Mouse (Mus musculus) thymus, postnatal 4 days (tissue): ENCODE results near the gene Gm20388.

Experiments used
- DNase-seq: peaks from one replicate; pipeline ENCODE4 v3.0.0; 2021

Gm20388 gene

GRCm38 (mm10) chr8:124201706-124202105 lies 4291.1 kb downstream of the Gm20388 start:
- DNase-seq: no peak

DNA sequence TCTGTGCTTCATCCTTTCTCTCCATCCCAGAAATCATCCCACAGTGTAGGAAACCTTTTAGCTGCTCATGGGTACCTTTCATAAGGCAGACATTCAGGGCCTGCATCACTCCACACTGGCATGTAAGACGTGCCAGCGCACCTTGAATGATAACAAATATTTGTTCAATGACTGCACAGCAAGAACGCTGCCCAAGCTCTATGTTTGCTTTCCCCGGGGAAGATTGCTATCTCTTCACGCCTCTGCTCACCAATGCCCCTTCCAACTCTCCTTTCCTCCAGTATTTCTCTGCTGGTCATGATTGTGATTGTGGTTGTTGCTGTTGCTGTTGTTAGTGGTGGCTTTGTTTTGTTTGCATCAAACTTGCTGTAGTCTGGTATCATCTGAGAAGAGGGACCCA lies 4292.3 kb downstream of the Gm20388 start:
- DNase-seq: no peak

DNA sequence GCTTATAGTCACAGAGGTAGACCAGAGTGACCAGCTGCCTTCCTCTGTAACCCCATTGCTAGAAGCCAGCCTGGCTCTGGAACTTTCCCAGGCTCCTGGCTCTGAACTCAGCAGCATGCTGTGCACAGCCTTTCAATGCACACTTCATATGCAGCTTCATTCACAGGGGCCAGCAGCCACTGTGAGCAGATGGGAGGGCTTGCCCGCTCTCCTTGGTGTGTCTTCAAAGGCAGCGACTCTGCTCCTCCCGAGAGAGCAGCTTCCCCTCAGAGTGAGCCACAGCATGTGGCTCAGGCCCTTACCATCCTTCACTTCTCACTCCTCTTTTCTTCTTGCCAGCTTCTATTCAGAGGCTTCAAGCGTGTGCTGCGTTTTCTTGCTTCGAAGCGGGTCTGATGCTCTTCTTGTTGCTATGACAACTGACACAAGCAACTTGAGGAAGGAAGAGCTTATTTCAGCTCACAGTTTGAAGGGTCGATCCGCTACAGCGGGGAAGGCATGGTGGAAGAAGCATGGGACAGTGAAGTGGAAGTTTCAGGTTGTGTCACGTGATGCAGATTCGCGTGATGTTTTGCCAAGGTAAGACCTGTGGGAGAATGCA lies 4293.5 kb downstream of the Gm20388 start:
- no peak for DNase-seq

- DNase-seq: no peak
Observed at GRCm38 (mm10) chr8:124212148-124212547, 4301.5 kb downstream of the Gm20388 start.

DNA sequence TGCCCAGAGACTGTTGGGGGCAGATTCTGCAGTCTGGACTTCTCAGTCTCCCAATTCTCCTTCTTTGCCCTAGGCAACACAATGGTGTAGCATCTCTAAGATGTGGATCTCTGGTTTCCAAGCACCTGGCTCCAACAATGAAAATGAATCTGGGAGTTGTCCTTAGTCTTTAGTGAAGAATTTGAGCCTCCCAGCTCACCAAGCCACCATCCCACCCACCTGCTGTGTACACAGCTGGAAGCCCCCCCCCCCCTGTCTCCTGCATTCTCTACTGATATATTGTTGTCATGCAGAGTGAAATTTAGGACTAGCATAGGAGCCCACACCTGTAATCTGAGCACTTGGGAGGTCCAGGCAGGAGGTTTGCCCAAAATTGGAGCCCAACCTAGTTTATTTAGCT lies 4306.3 kb downstream of the Gm20388 start:
- no peak for DNase-seq

GRCm38 (mm10) chr8:124229883-124230282 lies 4319.2 kb downstream of the Gm20388 start:
- no peak for DNase-seq

DNA sequence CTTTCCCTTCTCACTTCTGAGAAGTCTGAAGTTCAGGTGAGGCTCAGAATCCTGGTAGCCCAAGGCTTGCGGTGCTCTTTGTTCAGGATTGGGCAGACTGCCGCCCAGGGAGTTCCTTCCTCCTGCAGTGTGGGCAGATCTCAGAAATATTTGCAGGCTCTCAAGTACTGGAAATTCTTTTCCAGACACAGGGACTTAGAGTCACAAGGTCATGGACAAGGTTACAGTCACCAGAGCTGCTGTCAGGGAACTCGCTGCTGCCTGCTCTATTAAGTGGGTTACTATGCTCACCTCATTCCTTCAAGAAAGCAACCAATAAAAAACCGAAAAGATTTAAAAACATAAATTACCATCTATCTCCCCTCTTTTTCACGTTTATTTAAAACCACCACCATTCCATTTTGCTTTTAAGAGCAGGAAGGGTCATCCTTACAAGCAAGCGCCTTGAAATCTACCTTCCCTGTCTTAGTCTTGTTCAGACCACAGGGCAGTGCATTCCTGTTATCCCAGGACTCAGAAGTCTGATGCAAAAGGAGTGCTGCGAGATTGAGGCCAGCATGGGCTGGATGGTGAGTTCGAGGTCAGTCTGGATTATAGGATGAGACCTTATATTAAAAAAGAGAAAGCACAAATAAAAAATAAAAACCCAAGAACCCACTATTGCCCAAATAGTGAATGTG lies 4320.0 kb downstream of the Gm20388 start:
- DNase-seq: no peak

DNA sequence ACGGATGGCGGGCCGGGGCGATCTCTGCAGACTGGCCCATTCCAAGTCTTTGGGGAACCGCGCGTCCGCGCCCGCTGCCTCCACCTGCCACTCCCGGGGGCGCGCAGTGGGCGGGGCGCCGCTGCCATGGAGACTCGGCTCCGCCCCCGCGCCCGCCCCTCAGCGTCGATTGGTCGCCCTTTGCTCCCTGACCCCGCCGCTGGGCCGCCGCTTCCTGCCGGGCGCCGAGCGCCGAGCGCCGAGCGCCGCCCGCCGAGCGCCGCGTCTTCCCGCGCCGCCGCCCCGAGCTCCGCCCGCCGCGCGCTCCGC lies 4320.5 kb downstream of the Gm20388 start, which contains the start of gene Galnt2:
Gene Galnt2 (plus strand): TSS at position 216 of the 309 bp plus-strand sequence.
- DNase-seq: peak; percentile 98

GRCm38 (mm10) chr8:124231485-124232279 lies 4321.0 kb downstream of the Gm20388 start:
- peak; percentile 86 for DNase-seq

- DNase-seq: no peak
Observed at GRCm38 (mm10) chr8:124232280-124232600, 4321.6 kb downstream of the Gm20388 start.

DNA sequence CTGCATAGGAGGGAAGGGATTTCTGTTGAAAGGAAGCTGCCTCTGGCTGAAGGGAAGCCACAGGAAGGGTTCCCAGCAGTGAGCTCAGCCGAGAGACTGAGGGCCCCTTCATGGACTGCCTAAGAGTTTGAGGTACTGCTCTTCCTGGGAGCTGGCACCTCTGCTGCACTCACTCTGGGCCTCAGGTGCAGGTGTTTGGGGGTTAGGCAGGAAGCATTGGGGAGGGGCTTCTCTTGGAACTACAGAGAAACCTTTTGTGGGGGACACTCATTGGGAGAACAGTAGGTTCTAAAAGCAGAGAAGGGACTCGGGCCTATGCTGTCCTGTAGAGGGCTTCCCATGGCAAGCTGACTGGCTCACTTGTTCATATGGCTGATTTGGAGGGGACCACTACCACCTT lies 4323.9 kb downstream of the Gm20388 start:
- peak; percentile 66 for DNase-seq

GRCm38 (mm10) chr8:124235536-124235935 lies 4324.9 kb downstream of the Gm20388 start:
- no peak for DNase-seq

- no peak for DNase-seq
Observed at GRCm38 (mm10) chr8:124239350-124239749, 4328.7 kb downstream of the Gm20388 start.

DNA sequence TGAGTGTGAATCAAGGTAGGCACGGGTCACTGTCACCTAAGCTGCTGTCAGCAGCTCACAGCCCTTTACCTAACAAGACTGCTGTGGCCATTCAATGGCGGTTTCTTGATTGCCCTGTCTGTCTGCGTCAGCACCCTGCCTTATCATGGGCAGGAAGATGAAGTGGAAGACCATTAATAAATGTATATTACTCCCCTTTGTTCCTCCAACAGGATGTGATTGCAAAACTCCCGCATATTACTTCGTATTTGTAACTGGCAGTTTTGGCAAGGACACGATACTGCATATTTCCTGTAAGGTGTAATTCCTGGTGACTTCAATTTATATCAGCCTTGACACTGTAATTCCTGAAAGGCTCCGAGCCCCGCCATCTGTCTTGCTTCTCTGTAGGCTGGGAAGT lies 4330.3 kb downstream of the Gm20388 start:
- no peak for DNase-seq

DNA sequence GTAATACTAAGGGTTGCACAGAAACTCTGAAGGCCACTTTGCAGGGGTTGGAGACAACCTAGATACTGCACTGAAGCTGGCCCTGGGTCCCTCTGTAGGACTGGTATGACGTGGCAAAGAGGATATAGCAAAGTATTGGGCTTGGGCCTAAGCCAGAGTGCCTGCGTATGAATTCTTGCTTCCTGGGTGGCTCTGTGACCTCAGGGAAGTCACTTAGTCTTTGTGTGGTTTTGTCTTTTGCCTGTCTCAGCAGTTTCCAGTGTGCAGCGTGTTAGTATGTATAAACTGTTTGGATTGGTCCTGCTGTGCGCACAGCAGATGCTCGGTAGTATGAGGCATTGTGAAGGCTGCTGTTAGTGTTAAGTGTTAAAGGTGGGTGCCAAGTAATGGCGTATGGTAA lies 4331.6 kb downstream of the Gm20388 start:
- no peak for DNase-seq

DNA sequence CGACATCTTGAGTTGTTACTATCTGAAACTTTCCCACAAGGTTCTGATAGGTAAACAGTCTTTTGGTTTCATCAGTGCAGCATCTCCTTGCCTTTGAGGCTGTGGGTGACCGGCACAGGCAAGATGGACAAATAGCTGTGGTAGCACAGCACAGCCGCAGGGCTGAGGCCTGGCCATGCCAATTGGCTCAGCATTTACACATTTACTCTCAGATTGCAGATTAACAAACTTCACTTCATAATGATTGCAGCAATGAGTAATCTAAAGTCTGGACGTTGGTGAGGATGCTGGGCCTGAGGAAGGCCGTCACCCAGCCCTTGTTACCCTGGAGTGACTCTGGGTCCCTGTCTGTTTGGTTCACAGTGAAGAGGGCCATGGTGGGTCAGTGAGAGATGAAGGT lies 4332.3 kb downstream of the Gm20388 start:
- no peak for DNase-seq

DNA sequence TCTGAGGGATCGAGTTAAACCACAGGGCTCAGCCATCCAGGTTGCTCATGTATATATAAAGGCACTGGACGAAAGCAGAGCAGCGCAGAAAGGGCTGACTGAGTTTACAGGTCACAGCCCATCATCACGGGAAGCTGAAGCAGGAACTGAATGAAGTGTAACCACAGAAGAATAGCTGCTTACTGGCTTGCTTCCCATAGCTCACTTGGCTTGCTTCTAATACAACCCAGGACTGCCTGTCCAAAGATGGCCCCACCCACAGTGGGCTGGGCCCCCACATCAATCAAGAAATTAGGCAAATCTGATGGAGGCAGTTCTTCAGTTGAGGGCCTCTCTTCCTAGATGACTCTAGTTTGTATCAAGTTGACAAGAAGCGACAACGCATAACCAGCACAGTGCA lies 4336.9 kb downstream of the Gm20388 start:
- no peak for DNase-seq

DNA sequence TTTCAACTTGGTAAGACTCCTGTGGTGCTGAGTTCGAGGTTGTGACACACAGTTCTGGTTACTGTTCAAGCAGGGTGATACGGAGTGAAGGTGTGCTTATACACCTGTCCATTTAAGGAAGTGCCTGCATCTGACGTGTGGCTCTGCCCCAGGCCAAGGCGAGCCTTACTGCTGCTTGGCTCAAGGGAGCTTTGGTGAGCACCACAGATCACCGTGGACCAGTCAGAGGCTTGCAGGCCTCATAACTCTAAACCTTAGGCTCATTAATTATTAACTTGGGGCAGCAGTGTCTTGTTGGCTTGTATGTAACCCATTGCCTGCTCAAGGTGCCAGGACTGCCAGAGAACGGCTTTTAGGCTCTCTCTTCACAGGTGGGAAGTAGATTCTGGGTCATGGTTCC lies 4338.0 kb downstream of the Gm20388 start:
- DNase-seq: no peak

DNA sequence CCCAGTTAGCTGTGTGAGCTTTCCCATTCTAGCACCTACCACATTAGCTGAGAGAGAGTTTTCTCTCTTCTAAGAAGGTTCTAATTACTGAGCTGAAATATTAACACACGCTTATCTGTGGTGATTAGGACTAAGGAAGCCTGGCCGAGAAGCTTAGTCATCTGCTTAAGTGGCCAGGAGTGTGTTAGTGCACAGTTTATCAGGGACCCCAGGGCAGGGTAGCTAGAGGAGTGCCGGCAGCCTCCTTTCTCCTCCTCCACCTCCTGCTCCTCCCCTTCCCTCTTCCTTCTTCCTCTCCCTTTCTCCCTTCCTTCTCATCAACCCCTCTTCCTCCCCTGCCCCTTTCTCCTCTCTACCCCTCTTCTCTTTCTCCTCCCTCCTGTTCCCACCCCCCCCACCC lies 4339.6 kb downstream of the Gm20388 start:
- no peak for DNase-seq

GRCm38 (mm10) chr8:124250785-124251184 lies 4340.1 kb downstream of the Gm20388 start:
- DNase-seq: no peak

- no peak for DNase-seq
Observed at GRCm38 (mm10) chr8:124252533-124252950, 4341.9 kb downstream of the Gm20388 start.

DNA sequence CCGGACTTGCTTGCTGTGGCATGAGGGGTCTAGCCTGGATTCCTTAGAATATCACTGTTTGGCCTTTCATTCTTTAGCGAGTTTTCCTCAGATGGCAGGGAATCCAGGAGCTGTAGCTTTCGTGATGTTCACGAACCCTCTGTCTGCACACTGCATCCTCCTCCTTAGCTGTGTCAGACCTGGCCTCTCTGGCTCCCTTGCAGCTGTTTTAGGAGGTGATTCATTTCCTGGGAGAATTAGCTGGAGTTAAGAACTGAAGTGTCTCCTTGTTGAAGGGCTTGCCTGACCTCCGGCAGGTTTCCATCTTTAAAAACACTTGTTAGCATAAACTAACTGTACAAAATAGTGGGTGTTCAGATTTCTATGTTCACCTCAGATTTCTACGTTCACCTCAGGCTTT lies 4343.3 kb downstream of the Gm20388 start:
- DNase-seq: no peak

DNA sequence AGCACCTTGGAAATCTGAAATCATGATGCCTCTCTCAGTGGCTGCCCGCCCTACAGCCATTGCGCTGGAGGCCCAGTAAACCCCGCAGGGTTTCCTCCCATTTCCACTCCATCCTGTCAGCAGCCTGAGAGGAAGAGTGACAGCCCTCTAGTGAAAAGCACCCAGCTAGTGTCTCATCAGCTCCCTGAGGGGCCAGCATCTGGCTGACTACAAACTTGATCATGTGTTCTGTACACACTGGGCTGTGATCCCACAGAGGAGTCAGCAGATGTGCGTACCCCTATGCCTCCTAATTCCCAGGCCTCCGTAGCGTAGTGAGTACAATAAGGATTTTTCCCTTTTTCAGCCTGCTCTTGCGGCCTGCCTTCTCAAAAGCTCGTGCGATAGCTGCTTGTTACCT lies 4346.2 kb downstream of the Gm20388 start:
- DNase-seq: no peak

- DNase-seq: no peak
Observed at GRCm38 (mm10) chr8:124257363-124257762, 4346.7 kb downstream of the Gm20388 start.
